Mouse (Mus musculus): ENCODE results near the gene Sema3f.
A peak's percentile ranks its signal among the peaks of the same experiment; 100 is the strongest.

Sema3f gene

GRCm38 (mm10) chr9:107709697-107710483 is at the start of gene Sema3f:
TSS of gene Sema3f (minus strand) at chr9:107710475.
- DNase-seq (ENCODE audit: low spot score in 2 of 2) = peak in 1 of 2 experiments; percentile 61

- DNase-seq (ENCODE audit: low spot score in 2 of 2) = no peak
These were observed 49.3 kb upstream of the Sema3f start for GRCm38 (mm10) chr9:107759593-107759992.

DNA sequence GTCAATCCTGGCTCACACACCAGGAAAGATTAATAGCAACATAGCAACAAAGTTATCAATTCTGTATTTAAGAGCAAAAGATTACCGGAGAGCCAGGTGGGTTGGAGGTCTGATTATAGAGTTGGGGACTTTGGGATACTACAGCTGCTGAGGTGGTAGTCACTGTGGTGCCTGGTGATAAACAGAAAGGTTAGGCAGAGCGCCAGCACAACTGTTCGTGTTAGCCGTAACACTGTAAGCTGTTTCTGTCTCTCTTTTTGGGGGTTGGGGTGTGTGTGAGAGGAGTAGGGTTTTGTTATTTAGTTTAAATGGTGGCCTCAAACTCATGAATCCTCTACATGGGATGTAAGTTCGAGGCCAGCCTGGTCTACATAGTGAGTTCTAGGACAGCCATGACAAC is 40.1 kb upstream of the Sema3f start:
- DNase-seq (ENCODE audit: low spot score in 2 of 2) = no peak

- no peak for DNase-seq (ENCODE audit: low spot score in 2 of 2)
These were observed 37.8 kb upstream of the Sema3f start for GRCm38 (mm10) chr9:107748063-107748462.

DNA sequence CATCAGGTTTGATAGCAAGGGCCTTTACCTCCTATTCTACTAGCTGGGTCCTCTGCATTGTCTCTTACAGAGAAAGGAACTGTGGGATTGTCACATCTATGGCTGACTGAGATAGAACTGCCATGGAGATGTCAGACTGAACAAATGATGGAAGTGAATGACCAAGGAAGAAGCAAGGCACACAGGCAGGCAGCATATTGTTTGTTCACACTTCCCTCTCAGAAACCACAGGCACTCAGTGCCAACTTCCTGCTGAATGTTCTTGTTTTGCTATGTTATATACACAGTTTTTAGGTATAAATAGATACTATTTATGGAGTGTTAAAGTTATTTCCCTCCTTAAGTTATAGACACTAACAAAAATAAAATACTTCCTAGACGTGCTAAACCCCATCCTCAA is 37.0 kb upstream of the Sema3f start:
- DNase-seq (ENCODE audit: low spot score in 2 of 2) = peak in 1 of 2 experiments; percentile 34

DNA sequence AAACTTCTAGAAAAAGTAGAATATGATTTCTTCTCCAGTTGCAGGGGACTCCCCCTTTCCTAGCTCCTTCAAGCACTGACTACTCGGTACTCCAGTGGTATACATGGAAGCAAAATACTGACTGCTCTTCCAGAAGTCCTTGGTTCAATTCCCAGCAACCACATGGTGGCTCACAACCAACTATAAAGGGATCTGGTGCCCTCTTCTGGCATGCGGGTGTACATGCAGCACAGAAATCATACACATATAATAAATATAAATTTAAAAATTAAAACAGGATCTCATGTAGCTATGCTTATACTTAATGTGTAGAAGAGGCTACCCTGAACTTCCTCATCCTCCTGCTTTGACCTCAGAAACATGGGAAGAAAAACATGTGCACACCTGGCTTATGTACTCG is 36.4 kb upstream of the Sema3f start:
- no peak for DNase-seq (ENCODE audit: low spot score in 2 of 2)

DNA sequence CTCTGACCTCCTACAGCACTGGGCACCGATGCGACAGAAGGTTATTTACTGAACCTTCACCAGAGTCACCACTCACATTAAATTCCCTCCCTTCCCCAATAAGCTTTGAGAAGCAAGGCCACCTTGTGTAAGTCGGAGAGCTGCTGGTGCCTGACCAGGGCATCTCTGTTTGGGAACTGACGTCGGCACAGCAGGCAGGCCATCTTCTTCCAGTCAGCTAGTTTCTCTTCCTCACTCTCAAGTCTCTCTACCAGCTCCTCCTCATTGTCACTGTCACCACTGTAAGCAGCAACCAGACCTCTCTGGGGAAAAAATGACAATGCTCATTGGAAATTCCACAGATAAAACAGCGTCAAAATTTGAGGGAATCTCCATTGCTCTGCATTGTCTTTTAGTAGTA is 33.8 kb upstream of the Sema3f start:
- DNase-seq (ENCODE audit: low spot score in 2 of 2) = no peak

- DNase-seq (ENCODE audit: low spot score in 2 of 2) = no peak
These were observed 28.5 kb upstream of the Sema3f start for GRCm38 (mm10) chr9:107738841-107739202.

- peak; percentile 66 to 79 for DNase-seq (ENCODE audit: low spot score in 2 of 2)
These were observed 28.0 kb upstream of the Sema3f start for GRCm38 (mm10) chr9:107738020-107738840.

GRCm38 (mm10) chr9:107736185-107736485 is 25.9 kb upstream of the Sema3f start:
- DNase-seq (ENCODE audit: low spot score in 2 of 2) = no peak

GRCm38 (mm10) chr9:107735356-107736184 is 25.3 kb upstream of the Sema3f start:
- DNase-seq (ENCODE audit: low spot score in 2 of 2) = no peak

DNA sequence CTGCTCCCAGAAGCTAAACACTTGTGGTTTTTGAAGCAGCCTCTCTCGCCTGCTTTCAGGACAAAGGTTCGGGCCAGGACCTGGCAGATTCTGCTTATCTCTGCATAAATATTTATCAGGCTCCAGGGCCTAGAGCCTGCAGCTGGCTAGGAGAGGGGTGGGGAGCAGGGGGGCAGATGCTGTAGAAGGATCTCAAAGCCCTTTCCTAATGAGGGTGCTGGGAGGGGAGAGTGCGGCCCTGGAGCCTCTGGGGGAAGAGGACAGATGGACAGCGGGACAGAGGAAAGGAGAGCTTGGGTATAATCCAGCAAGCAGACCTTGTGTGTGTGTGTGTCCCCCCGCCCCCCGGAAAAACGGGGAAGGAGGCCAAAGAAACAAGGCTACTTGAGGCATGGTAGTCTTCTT is 24.3 kb upstream of the Sema3f start:
- no peak for DNase-seq (ENCODE audit: low spot score in 2 of 2)

DNA sequence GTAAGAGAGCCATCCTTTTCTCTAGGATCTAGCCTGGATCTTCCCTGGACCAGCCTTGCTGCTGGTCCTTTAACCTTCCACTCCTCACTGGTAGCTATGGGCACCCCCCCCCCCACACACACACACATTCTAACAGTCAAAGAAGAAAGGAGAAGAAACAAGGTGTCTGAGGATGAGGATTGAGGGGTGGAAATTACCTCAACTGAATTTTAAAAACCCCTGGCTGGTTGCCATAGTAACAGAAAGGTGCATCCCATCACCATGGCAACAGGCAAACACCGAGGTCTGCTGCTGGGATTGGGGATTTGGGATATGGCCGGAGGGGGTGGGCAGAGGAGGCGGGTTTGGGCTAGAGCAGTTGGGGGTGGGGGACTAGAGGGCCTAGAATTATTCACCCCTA is 19.4 kb upstream of the Sema3f start:
- no peak for DNase-seq (ENCODE audit: low spot score in 2 of 2)

DNA sequence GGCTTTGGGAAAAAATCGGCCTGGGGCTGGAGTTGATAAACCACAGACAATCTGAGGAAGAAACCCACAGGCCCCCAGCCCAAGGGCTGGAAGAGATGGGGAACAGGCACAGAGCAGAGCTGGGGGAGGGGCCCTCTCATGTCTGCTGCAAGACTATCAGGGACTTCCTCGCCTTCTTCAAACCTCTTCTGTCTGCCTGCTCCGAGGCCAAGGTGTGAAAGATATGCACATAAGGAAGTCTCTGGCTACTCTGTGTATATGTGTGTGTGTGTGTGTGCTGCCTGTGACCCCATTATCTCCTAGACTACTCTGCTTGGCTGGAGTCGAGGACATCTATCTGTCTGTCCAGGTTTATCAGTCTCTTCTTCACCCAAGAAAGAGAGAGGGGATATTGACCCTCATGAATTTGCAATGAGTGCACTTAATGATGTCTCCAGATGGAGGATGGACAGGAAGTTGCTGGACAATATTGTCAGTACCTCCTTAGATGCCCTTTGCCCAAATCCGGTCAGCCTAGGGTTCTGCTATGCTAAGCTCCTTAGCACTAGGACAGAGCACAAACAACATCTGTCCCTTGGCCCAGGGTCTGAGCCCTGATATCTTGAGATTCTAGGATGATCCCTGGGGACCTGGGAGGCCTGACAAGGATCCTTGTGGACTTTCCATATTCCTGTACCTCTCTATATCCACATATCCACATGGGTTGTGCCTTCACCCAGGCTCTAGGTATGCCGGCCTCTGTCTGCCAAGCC is 18.8 kb upstream of the Sema3f start:
- DNase-seq (ENCODE audit: low spot score in 2 of 2) = no peak

DNA sequence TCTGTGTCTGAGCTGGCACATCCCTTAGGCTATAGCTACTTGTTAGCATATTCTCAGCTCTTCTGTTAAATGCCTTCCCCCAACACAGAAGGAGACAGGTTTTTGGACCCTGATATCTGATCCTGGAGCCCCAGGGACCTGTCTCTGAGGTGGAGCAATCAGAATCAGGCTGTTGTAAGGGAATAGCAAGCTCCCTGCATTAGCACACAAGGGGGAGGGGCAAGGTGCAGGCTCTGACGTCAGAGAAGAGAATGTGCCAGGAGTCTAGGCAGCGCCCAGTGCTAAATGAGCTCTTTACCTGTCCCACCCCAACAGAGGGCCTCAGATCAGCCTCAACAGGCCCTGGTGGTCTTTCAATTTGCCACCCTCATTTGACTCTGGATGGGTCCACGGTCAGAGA is 16.8 kb upstream of the Sema3f start:
- DNase-seq (ENCODE audit: low spot score in 2 of 2) = no peak

GRCm38 (mm10) chr9:107724796-107725195 is 14.5 kb upstream of the Sema3f start:
- no peak for DNase-seq (ENCODE audit: low spot score in 2 of 2)

DNA sequence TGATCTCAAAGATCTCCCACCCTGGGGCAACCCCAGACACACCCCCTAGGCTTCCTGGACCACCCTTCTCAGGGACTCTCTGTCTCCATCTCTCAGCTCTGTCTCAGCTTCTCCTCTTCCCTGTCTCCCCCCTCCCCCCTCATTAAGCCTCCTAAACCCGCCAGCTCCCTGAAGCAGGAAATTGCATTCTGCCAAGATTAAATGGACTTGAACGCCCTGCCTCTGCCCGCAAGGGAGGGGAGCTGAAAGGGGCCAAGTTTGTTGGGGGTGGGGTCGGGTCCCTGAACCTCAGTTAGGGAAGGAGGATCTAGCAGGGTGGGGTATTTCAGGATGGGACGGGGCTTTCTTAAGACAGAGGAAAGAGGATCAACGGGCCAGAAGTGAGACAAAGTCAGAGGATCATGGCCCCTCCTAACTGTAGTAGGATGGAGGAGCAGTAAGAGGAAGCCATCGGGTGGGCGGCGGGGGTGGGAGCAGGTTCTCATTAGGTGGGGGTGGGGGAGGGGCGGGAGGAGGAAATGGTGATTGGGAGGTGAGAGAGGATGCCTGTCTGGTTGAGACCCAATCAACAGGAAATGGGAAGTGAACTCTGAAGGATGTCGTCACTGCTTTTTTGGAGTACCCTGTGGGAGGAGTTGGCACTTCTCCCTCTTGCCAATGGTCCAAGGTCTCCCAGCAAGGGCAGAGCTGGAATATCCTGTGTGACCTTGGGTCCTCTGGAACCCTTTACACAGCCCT is 13.7 kb upstream of the Sema3f start:
- DNase-seq (ENCODE audit: low spot score in 2 of 2) = no peak

- no peak for DNase-seq (ENCODE audit: low spot score in 2 of 2)
These were observed 13.0 kb upstream of the Sema3f start for GRCm38 (mm10) chr9:107723292-107723691.

- no peak for DNase-seq (ENCODE audit: low spot score in 2 of 2)
These were observed 8.7 kb upstream of the Sema3f start for GRCm38 (mm10) chr9:107718781-107719540.

DNA sequence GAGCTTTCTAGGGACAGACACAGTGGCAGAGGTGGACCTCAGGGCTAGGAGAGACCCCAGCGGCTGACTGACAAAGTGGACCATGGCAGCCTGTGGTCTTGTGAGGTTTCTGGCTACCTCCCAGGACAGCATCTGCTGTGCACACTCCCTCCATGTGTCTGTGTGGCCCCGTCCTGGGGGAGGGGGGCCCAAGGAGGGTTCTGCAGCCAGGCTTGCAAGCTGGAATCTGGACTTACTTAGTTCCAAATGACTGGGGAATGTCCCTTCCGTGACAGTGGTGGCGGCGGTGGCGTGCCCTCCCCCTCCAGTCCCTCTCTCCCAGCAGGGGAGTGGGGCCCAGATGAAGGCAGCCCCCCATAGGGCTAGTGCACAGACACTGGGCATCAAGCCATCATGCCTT is 6.7 kb upstream of the Sema3f start:
- no peak for DNase-seq (ENCODE audit: low spot score in 2 of 2)

Data from natural killer cell, adult 2 months (primary cell).